Mouse (Mus musculus): ENCODE results near the gene Ifitm2. TPM values are rescaled to one million over a fixed set of nuclear protein-coding genes. Genes with fewer than 3 reads are reported as not detected.
A peak's percentile ranks its signal among the peaks of the same experiment; 100 is the strongest.

The Ifitm2 gene
- polyA plus RNA-seq, 1 experiment from 2014 or later, result 458 TPM

DNA sequence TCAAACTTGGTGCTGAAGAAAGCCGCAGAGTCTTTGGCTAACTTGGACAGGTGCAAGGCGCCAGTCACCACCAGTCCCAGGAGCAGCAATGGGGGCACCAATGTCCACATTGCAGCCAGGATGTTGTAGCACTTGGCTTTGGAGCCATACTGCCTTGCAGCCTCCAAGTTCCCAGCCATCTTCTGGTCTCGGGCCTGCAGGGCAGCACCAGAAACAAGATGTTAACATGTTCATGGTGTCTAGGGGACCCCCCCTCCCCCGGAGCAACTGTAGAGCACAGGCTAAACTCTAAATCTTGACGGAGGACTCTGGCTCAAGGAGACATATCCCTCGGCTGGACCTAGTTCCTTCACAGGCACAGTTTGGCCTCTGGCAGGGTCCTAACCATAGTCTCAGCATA is 6.5 kb downstream of the Ifitm2 start:
- Histone ChIP-seq H3K9ac (ENCODE audit: low read depth, low read length) (no peak overlapping the region), H3K27me3 (ENCODE audit: control insufficient read depth, insufficient read depth, low read depth, low read length) (no peaks in the 10 kb centered on the region), H3K4me2 (ENCODE audit: low read depth, low read length) (no peak overlapping the region), H3K36me3 (ENCODE audit: control insufficient read depth, insufficient read depth) (no peaks in the 10 kb centered on the region), H3K9me3 (replicated peaks; ENCODE audit: control insufficient read depth, low read length) (no peaks in the 10 kb centered on the region), H3K4me1 (ENCODE audit: control insufficient read depth, low read depth, low read length) (peaks cover 8% of the 10 kb centered on the region), H3K27ac (ENCODE audit: low read length) (no peak overlapping the region), H3K4me3 (ENCODE audit: low read depth, low read length) (no peak overlapping the region)
- no peak for ATAC-seq (ENCODE audit: low read depth)
- WGBS (ENCODE audit: insufficient replicate concordance), result 60% methylated on average over 6 of the region's 6 CpGs

GRCm38 (mm10) chr7:140948161-140948560 is 7.6 kb downstream of the Ifitm2 start:
- H3K4me3 ChIP-seq (ENCODE audit: low read depth, low read length), result no peak overlapping the region

GRCm38 (mm10) chr7:140946980-140947379 is 8.8 kb downstream of the Ifitm2 start:
- H3K4me1 ChIP-seq (ENCODE audit: control insufficient read depth, low read depth, low read length), result peaks cover 5% of the 10 kb centered on the region
- no peak overlapping the region for H3K4me3 ChIP-seq (ENCODE audit: low read depth, low read length)
- no peak overlapping the region for H3K27ac ChIP-seq (ENCODE audit: low read length)
- no peak overlapping the region for H3K9ac ChIP-seq (ENCODE audit: low read depth, low read length)
- H3K27me3 ChIP-seq (ENCODE audit: control insufficient read depth, insufficient read depth, low read depth, low read length), result no peaks in the 10 kb centered on the region
- H3K36me3 ChIP-seq (ENCODE audit: control insufficient read depth, insufficient read depth), result no peaks in the 10 kb centered on the region
- no peak overlapping the region for H3K4me2 ChIP-seq (ENCODE audit: low read depth, low read length)
- WGBS (ENCODE audit: insufficient replicate concordance), result 21% methylated on average over 7 of the region's 7 CpGs
- peak; percentile 30 for ATAC-seq (ENCODE audit: low read depth)
- H3K9me3 ChIP-seq (replicated peaks; ENCODE audit: control insufficient read depth, low read length), result no peaks in the 10 kb centered on the region

More at GRCm38 (mm10) chr7:140948161-140948560, 7.6 kb downstream of the Ifitm2 start:
- Histone ChIP-seq H3K9ac (ENCODE audit: low read depth, low read length) (no peak overlapping the region), H3K9me3 (replicated peaks; ENCODE audit: control insufficient read depth, low read length) (no peaks in the 10 kb centered on the region), H3K4me1 (ENCODE audit: control insufficient read depth, low read depth, low read length) (no peaks in the 10 kb centered on the region; the same call in none of the 2 replicates), H3K4me2 (ENCODE audit: low read depth, low read length) (no peak overlapping the region), H3K27me3 (ENCODE audit: control insufficient read depth, insufficient read depth, low read depth, low read length) (no peaks in the 10 kb centered on the region), H3K27ac (ENCODE audit: low read length) (no peak overlapping the region; the same call in 1 of the 2 replicates), H3K36me3 (ENCODE audit: control insufficient read depth, insufficient read depth) (no peaks in the 10 kb centered on the region)
- 26% methylated on average over 8 of the region's 8 CpGs for WGBS (ENCODE audit: insufficient replicate concordance)
- peak; percentile 42 for ATAC-seq (ENCODE audit: low read depth)

DNA sequence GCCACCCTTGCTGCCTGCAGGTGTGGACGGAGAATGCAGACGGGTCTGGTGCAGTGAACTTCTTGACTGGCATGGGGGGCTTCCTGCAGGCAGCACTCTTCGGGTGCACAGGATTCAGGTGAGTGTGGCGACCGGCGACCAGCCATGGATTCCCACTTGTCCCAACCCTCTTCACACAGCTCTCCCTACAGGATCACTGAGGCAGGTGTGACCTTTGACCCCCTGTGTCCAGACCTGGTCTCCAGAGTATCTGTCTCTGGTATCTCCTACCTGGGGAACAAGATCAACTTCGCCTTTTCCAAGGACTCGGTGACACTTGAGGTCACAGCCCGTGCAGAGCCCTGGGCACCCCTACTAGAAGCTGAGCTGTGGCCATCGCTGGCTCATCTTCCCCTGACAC is 9.5 kb downstream of the Ifitm2 start:
- Histone ChIP-seq H3K27ac (ENCODE audit: low read length) (0 out of 2 replicates have a peak overlapping the region, but pooled peaks have one; percentile 5), H3K4me1 (ENCODE audit: control insufficient read depth, low read depth, low read length) (peaks cover 6% of the 10 kb centered on the region), H3K4me3 (ENCODE audit: low read depth, low read length) (no peak overlapping the region), H3K27me3 (ENCODE audit: control insufficient read depth, insufficient read depth, low read depth, low read length) (no peaks in the 10 kb centered on the region), H3K36me3 (ENCODE audit: control insufficient read depth, insufficient read depth) (no peaks in the 10 kb centered on the region), H3K9me3 (replicated peaks; ENCODE audit: control insufficient read depth, low read length) (no peaks in the 10 kb centered on the region), H3K4me2 (ENCODE audit: low read depth, low read length) (no peak overlapping the region), H3K9ac (ENCODE audit: low read depth, low read length) (no peak overlapping the region)
- WGBS (ENCODE audit: insufficient replicate concordance), result 71% methylated on average over 10 of the region's 10 CpGs
- no peak for ATAC-seq (ENCODE audit: low read depth)

- ATAC-seq (ENCODE audit: low read depth), result no peak
- Histone ChIP-seq H3K4me2 (ENCODE audit: low read depth, low read length) (no peak overlapping the region), H3K4me3 (ENCODE audit: low read depth, low read length) (no peak overlapping the region), H3K36me3 (ENCODE audit: control insufficient read depth, insufficient read depth) (no peaks in the 10 kb centered on the region), H3K27me3 (ENCODE audit: control insufficient read depth, insufficient read depth, low read depth, low read length) (no peaks in the 10 kb centered on the region), H3K9ac (ENCODE audit: low read depth, low read length) (no peak overlapping the region), H3K4me1 (ENCODE audit: control insufficient read depth, low read depth, low read length) (peaks cover 10% of the 10 kb centered on the region), H3K27ac (ENCODE audit: low read length) (no peak overlapping the region), H3K9me3 (replicated peaks; ENCODE audit: control insufficient read depth, low read length) (no peaks in the 10 kb centered on the region)
- 75% methylated on average over 5 of the region's 5 CpGs for WGBS (ENCODE audit: insufficient replicate concordance)
These were observed 10.5 kb downstream of the Ifitm2 start for GRCm38 (mm10) chr7:140945247-140945646.

DNA sequence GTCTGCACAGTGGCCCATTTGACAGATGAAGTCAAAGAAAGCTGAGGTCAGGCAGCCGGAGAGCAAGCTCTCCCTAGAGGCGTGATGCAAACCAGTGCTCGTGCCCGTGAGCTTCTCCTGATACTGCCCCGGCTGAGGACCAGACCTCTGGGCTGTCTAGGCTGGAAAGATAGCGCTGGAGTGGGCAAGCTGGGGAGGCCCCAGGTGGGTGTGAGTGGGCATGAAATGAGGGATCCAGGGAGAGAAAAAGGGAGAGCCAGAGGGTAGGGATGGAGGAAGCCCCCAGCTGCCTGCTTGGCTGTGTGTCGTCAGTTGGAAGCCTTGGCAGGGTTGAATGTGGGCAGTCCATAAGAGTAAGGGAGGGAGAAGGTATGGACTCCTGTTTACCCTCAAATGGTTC is 11.6 kb downstream of the Ifitm2 start:
- Histone ChIP-seq H3K4me1 (ENCODE audit: control insufficient read depth, low read depth, low read length) (peaks cover 10% of the 10 kb centered on the region), H3K4me2 (ENCODE audit: low read depth, low read length) (no peak overlapping the region), H3K9me3 (replicated peaks; ENCODE audit: control insufficient read depth, low read length) (no peaks in the 10 kb centered on the region), H3K36me3 (ENCODE audit: control insufficient read depth, insufficient read depth) (no peaks in the 10 kb centered on the region), H3K27ac (ENCODE audit: low read length) (no peak overlapping the region), H3K9ac (ENCODE audit: low read depth, low read length) (no peak overlapping the region), H3K4me3 (ENCODE audit: low read depth, low read length) (no peak overlapping the region), H3K27me3 (ENCODE audit: control insufficient read depth, insufficient read depth, low read depth, low read length) (no peaks in the 10 kb centered on the region)
- no peak for ATAC-seq (ENCODE audit: low read depth)
- WGBS (ENCODE audit: insufficient replicate concordance), result 68% methylated on average over 7 of the region's 7 CpGs

- Histone ChIP-seq H3K9me3 (replicated peaks; ENCODE audit: control insufficient read depth, low read length) (no peaks in the 10 kb centered on the region), H3K9ac (ENCODE audit: low read depth, low read length) (no peak overlapping the region), H3K27ac (ENCODE audit: low read length) (no peak overlapping the region), H3K36me3 (ENCODE audit: control insufficient read depth, insufficient read depth) (no peaks in the 10 kb centered on the region), H3K4me2 (ENCODE audit: low read depth, low read length) (no peak overlapping the region), H3K4me1 (ENCODE audit: control insufficient read depth, low read depth, low read length) (peaks cover 10% of the 10 kb centered on the region), H3K4me3 (ENCODE audit: low read depth, low read length) (no peak overlapping the region), H3K27me3 (ENCODE audit: control insufficient read depth, insufficient read depth, low read depth, low read length) (no peaks in the 10 kb centered on the region)
- no peak for ATAC-seq (ENCODE audit: low read depth)
- WGBS (ENCODE audit: insufficient replicate concordance), result 76% methylated on average over 4 of the region's 4 CpGs
These were observed 12.4 kb downstream of the Ifitm2 start for GRCm38 (mm10) chr7:140943356-140943755.

DNA sequence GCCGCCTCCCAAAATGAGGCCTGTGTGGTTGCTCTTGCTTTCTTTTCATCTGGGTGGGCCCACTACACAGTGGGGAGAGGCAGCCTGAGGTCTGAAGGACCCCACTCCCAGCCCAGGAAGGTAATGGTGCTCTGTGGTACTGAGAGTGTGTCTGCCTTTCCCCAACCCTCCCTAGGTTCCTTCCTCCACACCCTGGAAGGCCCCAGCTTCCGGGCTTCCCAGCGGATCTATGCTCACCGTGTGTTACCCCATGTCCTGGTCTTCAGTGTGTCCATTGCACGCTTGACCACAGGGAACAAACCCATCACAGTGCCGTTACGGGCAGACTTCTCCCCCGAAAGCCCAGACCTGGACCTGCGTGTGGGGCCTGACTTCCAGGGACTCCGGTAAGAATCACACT is 13.0 kb downstream of the Ifitm2 start:
- H3K4me2 ChIP-seq (ENCODE audit: low read depth, low read length), result no peak overlapping the region
- H3K9me3 ChIP-seq (replicated peaks; ENCODE audit: control insufficient read depth, low read length), result no peaks in the 10 kb centered on the region
- H3K36me3 ChIP-seq (ENCODE audit: control insufficient read depth, insufficient read depth), result no peaks in the 10 kb centered on the region
- WGBS (ENCODE audit: insufficient replicate concordance), result 81% methylated on average over 10 of the region's 10 CpGs
- no peak for ATAC-seq (ENCODE audit: low read depth)
- no peak overlapping the region for H3K9ac ChIP-seq (ENCODE audit: low read depth, low read length)
- H3K27me3 ChIP-seq (ENCODE audit: control insufficient read depth, insufficient read depth, low read depth, low read length), result no peaks in the 10 kb centered on the region
- H3K4me3 ChIP-seq (ENCODE audit: low read depth, low read length), result no peak overlapping the region
- H3K27ac ChIP-seq (ENCODE audit: low read length), result peak overlapping the region; percentile 1; the same call in 1 of the 2 replicates
- peaks cover 10% of the 10 kb centered on the region for H3K4me1 ChIP-seq (ENCODE audit: control insufficient read depth, low read depth, low read length)

DNA sequence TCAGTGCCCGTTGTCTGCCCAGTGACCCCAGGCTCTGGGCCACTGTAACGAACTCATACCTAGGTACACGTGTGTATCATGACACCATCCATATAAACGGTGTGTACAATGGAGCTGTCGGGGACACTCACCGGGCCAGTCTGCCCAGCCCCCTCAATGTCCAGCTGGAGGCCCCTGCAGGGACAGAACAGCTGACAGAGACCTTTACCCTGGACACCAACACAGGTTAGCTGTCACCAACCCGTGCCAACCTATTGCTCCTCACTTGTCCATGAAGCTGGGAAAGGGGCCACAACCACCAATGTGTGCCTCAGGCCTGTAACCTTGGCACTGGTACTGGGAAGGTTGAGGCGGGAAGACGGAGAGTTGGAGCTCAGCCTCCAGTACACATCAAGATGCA is 13.4 kb downstream of the Ifitm2 start:
- Histone ChIP-seq H3K4me3 (ENCODE audit: low read depth, low read length) (peak overlapping the region; percentile 62), H3K4me2 (ENCODE audit: low read depth, low read length) (peak overlapping the region; percentile 52), H3K27me3 (ENCODE audit: control insufficient read depth, insufficient read depth, low read depth, low read length) (no peaks in the 10 kb centered on the region), H3K4me1 (ENCODE audit: control insufficient read depth, low read depth, low read length) (peaks cover 10% of the 10 kb centered on the region), H3K9ac (ENCODE audit: low read depth, low read length) (peak overlapping the region; percentile 64), H3K9me3 (replicated peaks; ENCODE audit: control insufficient read depth, low read length) (no peaks in the 10 kb centered on the region), H3K36me3 (ENCODE audit: control insufficient read depth, insufficient read depth) (no peaks in the 10 kb centered on the region), H3K27ac (ENCODE audit: low read length) (peak overlapping the region; percentile 64)
- peak; percentile 9 for ATAC-seq (ENCODE audit: low read depth)
- WGBS (ENCODE audit: insufficient replicate concordance), result 50% methylated on average over 9 of the region's 9 CpGs
